Mouse (Mus musculus) limb, embryonic 14.5 days (tissue): ENCODE results near the gene Srarp. TPM values are rescaled to one million over a fixed set of nuclear protein-coding genes. Genes with fewer than 3 reads are reported as not detected.

ENCODE experiments used
- ATAC-seq: fragments of 200-750 bp; cut with Nextera tagmentation; 2 replicates; pipeline ENCODE4 v1.8.0; 2017; ENCODE audit warnings: low read depth, moderate number of reproducible peaks, moderate TSS enrichment; ENCODE audit not compliant: low FRiP score
- DNase-seq: peaks from one replicate; pipeline ENCODE4 v3.0.0-alpha.2; 2015; ENCODE audit warnings: low spot score
- H3K27ac ChIP-seq: fragments of 300-500 bp; sonication (generic); replicated peaks from 2 replicates; pipeline ENCODE4 v1.5.1; 2014; ENCODE audit warnings: low read depth, mild to moderate bottlenecking, low read length, moderate library complexity, mixed read lengths
- H3K27me3 ChIP-seq: fragments of 300-500 bp; sonication (generic); 2 replicates; pipeline ENCODE4 v1.6.1; 2014; ENCODE audit warnings: low read length, mixed read lengths; ENCODE audit not compliant: control insufficient read depth, insufficient read depth
- H3K36me3 ChIP-seq: fragments of 300-500 bp; sonication (generic); 2 replicates; pipeline ENCODE4 v1.6.1; 2014; ENCODE audit warnings: mild to moderate bottlenecking, low read length, moderate library complexity, mixed read lengths; ENCODE audit not compliant: control insufficient read depth, insufficient read depth
- H3K4me1 ChIP-seq: fragments of 300-500 bp; sonication (generic); 2 replicates; pipeline ENCODE4 v1.6.1; 2014; ENCODE audit warnings: antibody characterized with exemption, low read length, mixed read lengths; ENCODE audit not compliant: control insufficient read depth, insufficient read depth
- H3K4me2 ChIP-seq: fragments of 300-500 bp; sonication (generic); replicated peaks from 2 replicates; pipeline ENCODE4 v1.6.1; 2014; ENCODE audit warnings: low read depth, mild to moderate bottlenecking, low read length, moderate library complexity; ENCODE audit not compliant: severe bottlenecking
- H3K4me3 ChIP-seq: fragments of 300-500 bp; sonication (generic); replicated peaks from 2 replicates; pipeline ENCODE4 v1.5.1; 2014; ENCODE audit warnings: low read length
- H3K9ac ChIP-seq: fragments of 300-500 bp; sonication (generic); 2 replicates; pipeline ENCODE4 v1.6.1; 2014; ENCODE audit warnings: mild to moderate bottlenecking, low read depth, low read length, moderate library complexity; ENCODE audit not compliant: severe bottlenecking
- H3K9me3 ChIP-seq: fragments of 300-500 bp; sonication (generic); 2 replicates; pipeline ENCODE4 v1.6.1; 2016; ENCODE audit warnings: low read length; ENCODE audit not compliant: control insufficient read depth
- POLR2A ChIP-seq: fragments of 200-500 bp; IDR thresholded peaks from 2 replicates; pipeline ENCODE4 v1.8.0; 2012; ENCODE audit warnings: inconsistent platforms, mild to moderate bottlenecking, moderate library complexity, borderline replicate concordance; ENCODE audit not compliant: insufficient read depth, insufficient read length; ENCODE audit errors: extremely low read depth
- WGBS: fragments of 180-500 bp; shearing (Covaris S2); extraction: QIAGEN DNeasy Blood & Tissue Kit; methylation state at CpG from one replicate; pipeline ENCODE4 v1.1.7; 2014; 5-methylcytosine and 5-hydroxymethylcytosine counted together
- polyA plus RNA-seq, 2 experiments: library from polyadenylated mRNA; depleted of rRNA in 1 of 2; stranded (reverse) in 1 of 2; unstranded in 1 of 2; fragments of >200 nt; fragmentation: Nextera tagmentation in 1 of 2; extraction: Ambion mirVana in 1 of 2; gene quantifications; 2 replicates each; pipeline versions ENCODE4 v1.2.1 to v1.2.3; 2012 to 2014

The Srarp gene
- polyA plus RNA-seq, 2 experiments = not detected

DNA sequence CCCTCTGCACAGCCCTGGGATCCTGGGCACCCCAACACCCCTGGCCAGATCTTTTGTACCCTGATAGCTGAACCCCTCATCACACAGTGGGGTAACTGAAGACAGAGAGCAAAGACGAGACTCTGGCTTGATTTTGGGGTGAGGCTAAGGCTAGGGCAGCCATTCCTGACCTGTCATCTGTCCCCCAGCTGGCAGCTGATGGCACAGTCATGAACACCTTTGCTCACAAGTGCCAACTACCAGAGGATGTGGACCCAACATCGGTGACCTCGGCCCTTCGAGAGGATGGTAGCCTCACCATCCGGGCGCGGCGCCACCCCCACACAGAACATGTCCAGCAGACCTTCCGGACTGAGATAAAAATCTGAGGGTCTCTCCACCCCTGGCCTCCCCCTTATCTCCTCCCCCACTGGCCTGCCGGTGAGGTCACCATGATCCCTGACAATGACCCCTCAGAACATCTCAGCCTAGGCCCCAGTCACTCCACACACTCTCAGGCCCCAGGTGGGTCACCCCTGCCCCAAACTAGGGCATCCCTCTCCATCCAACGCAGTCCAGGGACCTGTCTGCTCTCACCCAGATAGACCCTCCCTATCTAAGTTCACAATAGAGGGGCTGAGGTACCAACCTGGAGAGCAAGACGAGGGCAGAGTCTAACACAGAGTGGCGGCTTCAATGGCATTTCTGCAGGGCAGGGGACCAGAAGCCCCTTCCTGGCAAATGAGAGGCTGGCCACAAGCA lies 12.0 kb downstream of the Srarp start:
- H3K9me3 ChIP-seq = no peaks in the 10 kb centered on the region
- DNase-seq = no peak
- no peaks in the 10 kb centered on the region for H3K36me3 ChIP-seq
- no peak for TF ChIP-seq POLR2A
- no peak overlapping the region for H3K4me3 ChIP-seq
- H3K9ac ChIP-seq = no peak overlapping the region
- no peak overlapping the region for H3K4me2 ChIP-seq
- no peaks in the 10 kb centered on the region for H3K27me3 ChIP-seq
- H3K27ac ChIP-seq = no peak overlapping the region
- WGBS = 88% methylated on average over 13 of the region's 13 CpGs
- ATAC-seq = no peak
- H3K4me1 ChIP-seq = peaks cover 20% of the 10 kb centered on the region

DNA sequence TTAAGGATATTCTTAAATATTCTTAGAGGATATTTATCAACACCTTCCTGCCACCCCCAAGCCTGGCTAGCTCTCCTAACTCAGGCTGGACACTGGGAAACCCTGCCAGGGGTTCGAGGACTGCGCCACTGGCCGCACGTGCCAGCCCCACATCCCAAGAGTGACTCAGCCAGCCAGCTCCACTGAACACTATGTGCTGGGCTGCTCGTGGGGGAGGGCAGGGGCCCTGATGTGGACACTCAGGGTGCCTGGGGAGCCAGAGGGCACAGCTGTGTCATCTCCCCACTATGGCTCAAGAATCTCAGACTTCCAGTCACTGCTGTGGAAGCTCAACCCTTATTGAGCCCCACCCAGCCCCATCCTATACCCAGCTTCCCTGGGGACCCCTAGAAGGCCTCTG lies 12.6 kb downstream of the Srarp start:
- no peak for TF ChIP-seq POLR2A
- Histone ChIP-seq H3K27me3 (no peaks in the 10 kb centered on the region), H3K27ac (no peak overlapping the region), H3K36me3 (no peaks in the 10 kb centered on the region), H3K4me1 (peaks cover 20% of the 10 kb centered on the region), H3K4me3 (no peak overlapping the region), H3K9me3 (no peaks in the 10 kb centered on the region), H3K9ac (no peak overlapping the region), H3K4me2 (no peak overlapping the region)
- 74% methylated on average over 5 of the region's 5 CpGs for WGBS
- no peak for ATAC-seq
- no peak for DNase-seq

- Histone ChIP-seq H3K4me2 (no peak overlapping the region), H3K4me3 (no peak overlapping the region), H3K4me1 (peaks cover 20% of the 10 kb centered on the region), H3K9ac (no peak overlapping the region), H3K9me3 (no peaks in the 10 kb centered on the region), H3K27ac (no peak overlapping the region), H3K27me3 (no peaks in the 10 kb centered on the region), H3K36me3 (no peaks in the 10 kb centered on the region)
- DNase-seq = no peak
- WGBS = 89% methylated on average over 5 of the region's 5 CpGs
- ATAC-seq = no peak
- TF ChIP-seq POLR2A = no peak
Measured at GRCm38 (mm10) chr4:141422841-141423240, 13.1 kb downstream of the Srarp start.

- H3K4me1 ChIP-seq = peaks cover 19% of the 10 kb centered on the region
- 53% methylated on average over 14 of the region's 14 CpGs for WGBS
Measured at GRCm38 (mm10) chr4:141421423-141421822, 14.5 kb downstream of the Srarp start.

DNA sequence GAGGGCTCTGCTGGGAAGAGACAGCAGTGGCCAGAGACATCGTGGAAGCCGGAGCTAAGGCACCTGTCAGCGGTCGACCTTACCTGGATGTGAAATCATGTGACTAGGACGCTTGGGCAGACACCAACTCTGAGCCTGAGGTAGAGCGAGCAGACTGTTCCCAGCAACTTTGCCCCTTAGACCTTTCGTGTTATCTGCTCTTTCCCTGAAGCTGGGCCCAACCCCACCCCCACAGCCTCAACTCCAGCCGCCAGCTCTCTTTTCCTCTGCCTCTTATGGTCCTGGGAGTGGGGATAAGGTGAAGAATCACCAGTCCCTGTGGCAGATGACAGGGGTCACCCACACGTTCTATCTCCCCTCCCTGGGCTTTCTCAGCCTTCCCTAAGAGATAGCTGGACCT lies 15.0 kb downstream of the Srarp start:
- TF ChIP-seq POLR2A = no peak
- Histone ChIP-seq H3K36me3 (no peaks in the 10 kb centered on the region), H3K9me3 (no peaks in the 10 kb centered on the region), H3K4me3 (no peak overlapping the region), H3K4me1 (peaks cover 14% of the 10 kb centered on the region), H3K27ac (no peak overlapping the region), H3K4me2 (no peak overlapping the region), H3K9ac (no peak overlapping the region), H3K27me3 (no peaks in the 10 kb centered on the region)
- no peak for DNase-seq
- no peak for ATAC-seq
- 41% methylated on average over 9 of the region's 9 CpGs for WGBS

More at GRCm38 (mm10) chr4:141421423-141421822, 14.5 kb downstream of the Srarp start:
- Histone ChIP-seq H3K4me3 (no peak overlapping the region), H3K27ac (no peak overlapping the region), H3K27me3 (no peaks in the 10 kb centered on the region), H3K36me3 (no peaks in the 10 kb centered on the region), H3K9me3 (no peaks in the 10 kb centered on the region), H3K4me2 (no peak overlapping the region), H3K9ac (peak overlapping the region; percentile 25; the same call in 1 of the 2 replicates)
- ATAC-seq (no peak), DNase-seq (no peak)
- no peak for TF ChIP-seq POLR2A
